Mouse (Mus musculus): ENCODE measurements at regions not wholly inside any gene's neighbourhood (a gene's known extent, or its start where the extent isn't known, plus 50 kb on each side); places are given as distances from the start of the nearest gene placed in this dataset.

- Histone ChIP-seq H3K27me3 (ENCODE audit: control insufficient read depth, insufficient read depth, low read length) (no peaks in the 10 kb centered on the region), H3K27ac (no peak overlapping the region), H3K36me3 (replicated peaks; ENCODE audit: control insufficient read depth, insufficient read depth, low read depth) (no peaks in the 10 kb centered on the region), H3K4me1 (replicated peaks; ENCODE audit: control insufficient read depth in 2 of 2, insufficient read depth in 2 of 2, low read length in 1 of 2) (no peaks in the 10 kb centered on the region), H3K4me3 (ENCODE audit: insufficient read depth in 1 of 2, low read depth in 2 of 2, low read length in 2 of 2) (no peak overlapping the region), H3K9me3 (ENCODE audit: control insufficient read depth, low read length) (no peaks in the 10 kb centered on the region), H3K9ac (replicated peaks) (no peak overlapping the region), H3K4me2 (ENCODE audit: low read depth) (no peak overlapping the region)
- DNase-seq (ENCODE audit: low read depth in 3 of 3, low spot score in 3 of 3) (no peak), ATAC-seq (ENCODE audit: insufficient read depth) (no peak)
- TF ChIP-seq EP300 (IDR thresholded peaks at IDR 0.05; ENCODE audit: low read depth) (no peak), CTCF (IDR thresholded peaks at IDR 0.05; ENCODE audit: low read depth) (no peak)
Observed at GRCm38 (mm10) chr1:113392962-113393361, 1528.2 kb upstream of the Dsel start.

- DNase-seq (ENCODE audit: low read depth in 3 of 3, low spot score in 3 of 3) (no peak), ATAC-seq (ENCODE audit: insufficient read depth) (no peak)
- TF ChIP-seq CTCF (IDR thresholded peaks at IDR 0.05; ENCODE audit: low read depth): no peak
- TF ChIP-seq EP300 (IDR thresholded peaks at IDR 0.05; ENCODE audit: low read depth): no peak
- Histone ChIP-seq H3K4me1 (replicated peaks; ENCODE audit: control insufficient read depth in 2 of 2, insufficient read depth in 2 of 2, low read length in 1 of 2) (no peaks in the 10 kb centered on the region), H3K27me3 (ENCODE audit: control insufficient read depth, insufficient read depth, low read length) (no peaks in the 10 kb centered on the region), H3K9ac (replicated peaks) (no peak overlapping the region), H3K36me3 (replicated peaks; ENCODE audit: control insufficient read depth, insufficient read depth, low read depth) (no peaks in the 10 kb centered on the region), H3K4me3 (ENCODE audit: insufficient read depth in 1 of 2, low read depth in 2 of 2, low read length in 2 of 2) (no peak overlapping the region), H3K27ac (no peak overlapping the region), H3K4me2 (ENCODE audit: low read depth) (no peak overlapping the region), H3K9me3 (ENCODE audit: control insufficient read depth, low read length) (no peaks in the 10 kb centered on the region)
- 67% methylated on average over 2 of the region's 2 CpGs for WGBS (ENCODE audit: insufficient replicate concordance)
Observed at GRCm38 (mm10) chr1:113389920-113390319, 1525.2 kb upstream of the Dsel start.

- Histone ChIP-seq H3K4me1 (replicated peaks; ENCODE audit: control insufficient read depth in 2 of 2, insufficient read depth in 2 of 2, low read length in 1 of 2) (no peaks in the 10 kb centered on the region), H3K27me3 (ENCODE audit: control insufficient read depth, insufficient read depth, low read length) (no peaks in the 10 kb centered on the region), H3K4me2 (ENCODE audit: low read depth) (no peak overlapping the region), H3K9me3 (ENCODE audit: control insufficient read depth, low read length) (no peaks in the 10 kb centered on the region), H3K9ac (replicated peaks) (no peak overlapping the region), H3K4me3 (ENCODE audit: insufficient read depth in 1 of 2, low read depth in 2 of 2, low read length in 2 of 2) (no peak overlapping the region), H3K36me3 (replicated peaks; ENCODE audit: control insufficient read depth, insufficient read depth, low read depth) (no peaks in the 10 kb centered on the region), H3K27ac (no peak overlapping the region)
- TF ChIP-seq EP300 (IDR thresholded peaks at IDR 0.05; ENCODE audit: low read depth) (no peak), CTCF (IDR thresholded peaks at IDR 0.05; ENCODE audit: low read depth) (no peak)
- ATAC-seq (ENCODE audit: insufficient read depth): no peak
- no peak for DNase-seq (ENCODE audit: low read depth in 3 of 3, low spot score in 3 of 3)
- WGBS (ENCODE audit: insufficient replicate concordance): 64% methylated on average over 6 of the region's 6 CpGs
Observed at GRCm38 (mm10) chr1:113384888-113385430, 1520.2 kb upstream of the Dsel start.

GRCm38 (mm10) chr1:113383717-113384116, 1519.0 kb upstream of the Dsel start:
- Histone ChIP-seq H3K4me3 (ENCODE audit: insufficient read depth in 1 of 2, low read depth in 2 of 2, low read length in 2 of 2) (no peak overlapping the region), H3K4me1 (replicated peaks; ENCODE audit: control insufficient read depth in 2 of 2, insufficient read depth in 2 of 2, low read length in 1 of 2) (no peaks in the 10 kb centered on the region), H3K9ac (replicated peaks) (no peak overlapping the region), H3K27ac (no peak overlapping the region), H3K36me3 (replicated peaks; ENCODE audit: control insufficient read depth, insufficient read depth, low read depth) (no peaks in the 10 kb centered on the region), H3K4me2 (ENCODE audit: low read depth) (no peak overlapping the region), H3K9me3 (ENCODE audit: control insufficient read depth, low read length) (no peaks in the 10 kb centered on the region), H3K27me3 (ENCODE audit: control insufficient read depth, insufficient read depth, low read length) (no peaks in the 10 kb centered on the region)
- 85% methylated on average over 2 of the region's 2 CpGs for WGBS (ENCODE audit: insufficient replicate concordance)
- DNase-seq (ENCODE audit: low read depth in 3 of 3, low spot score in 3 of 3): no peak
- no peak for ATAC-seq (ENCODE audit: insufficient read depth)
- TF ChIP-seq CTCF (IDR thresholded peaks at IDR 0.05; ENCODE audit: low read depth) (no peak), EP300 (IDR thresholded peaks at IDR 0.05; ENCODE audit: low read depth) (no peak)

GRCm38 (mm10) chr1:113372679-113373078, 1508.0 kb upstream of the Dsel start:
- Histone ChIP-seq H3K27ac (no peak overlapping the region), H3K9ac (replicated peaks) (no peak overlapping the region), H3K27me3 (ENCODE audit: control insufficient read depth, insufficient read depth, low read length) (no peaks in the 10 kb centered on the region), H3K4me1 (replicated peaks; ENCODE audit: control insufficient read depth in 2 of 2, insufficient read depth in 2 of 2, low read length in 1 of 2) (no peaks in the 10 kb centered on the region), H3K36me3 (replicated peaks; ENCODE audit: control insufficient read depth, insufficient read depth, low read depth) (no peaks in the 10 kb centered on the region), H3K4me3 (ENCODE audit: insufficient read depth in 1 of 2, low read depth in 2 of 2, low read length in 2 of 2) (no peak overlapping the region), H3K4me2 (ENCODE audit: low read depth) (no peak overlapping the region), H3K9me3 (ENCODE audit: control insufficient read depth, low read length) (no peaks in the 10 kb centered on the region)
- TF ChIP-seq EP300 (IDR thresholded peaks at IDR 0.05; ENCODE audit: low read depth): no peak
- TF ChIP-seq CTCF (IDR thresholded peaks at IDR 0.05; ENCODE audit: low read depth): no peak
- ATAC-seq (ENCODE audit: insufficient read depth) (no peak), DNase-seq (ENCODE audit: low read depth in 3 of 3, low spot score in 3 of 3) (no peak)
- WGBS (ENCODE audit: insufficient replicate concordance): 29% methylated on average over 1 of the region's 1 CpGs
